ENCODE assay signal across 36 mouse cellular contexts in genomic region chr2:93613020-93613419, GRCm38 (mm10). TPM values are rescaled to one million over a fixed set of nuclear protein-coding genes. Genes with fewer than 3 reads are reported as not detected.
"Had no signal": no experiment of that assay in that cellular context is flagged by ENCODE, and none has a peak within 500 bp of the region (broad histone marks: within the 10 kb centered on the region; RNA-seq: fewer than 3 reads in every experiment).

No protein-coding gene starts in this region.

- H3K9me3 ChIP-seq: heart, embryonic 10.5 days; heart, embryonic 12.5 days; hindbrain, embryonic 13.5 days; hindbrain, embryonic 15.5 days; limb, embryonic 10.5 days; limb, embryonic 12.5 days; liver, embryonic 13.5 days had no signal

- DNase-seq: forebrain, postnatal 0 days; gastrocnemius, postnatal 25 days; heart, adult 18-20 months; heart, postnatal 10 days; heart, postnatal 36 days; kidney, adult 18-20 months; kidney, adult 8-10 months; kidney, postnatal 10 days; kidney, postnatal 25 days; kidney, postnatal 4 days; liver, embryonic 13.5 days had no signal

- H3K27ac ChIP-seq: heart, embryonic 10.5 days; hindbrain, embryonic 13.5 days; hindbrain, embryonic 15.5 days; hindbrain, postnatal 0 days; layer of hippocampus, adult 2 months; left cerebral cortex, adult 2 months; limb, embryonic 12.5 days; liver, embryonic 13.5 days had no signal

- H3K27me3 ChIP-seq: hindbrain, embryonic 13.5 days; hindbrain, embryonic 15.5 days; liver, embryonic 13.5 days had no signal

- H3K4me1 ChIP-seq: hindbrain, embryonic 13.5 days; hindbrain, embryonic 15.5 days; liver, embryonic 13.5 days had no signal

- H3K36me3 ChIP-seq: heart, embryonic 10.5 days; heart, embryonic 12.5 days; hindbrain, embryonic 13.5 days; hindbrain, embryonic 15.5 days; limb, embryonic 10.5 days; limb, embryonic 12.5 days; liver, embryonic 13.5 days had no signal

- ATAC-seq: forebrain, postnatal 0 days; hindbrain, postnatal 0 days had no signal

- H3K4me3 ChIP-seq: heart, embryonic 10.5 days; heart, embryonic 12.5 days; hindbrain, embryonic 13.5 days; hindbrain, embryonic 15.5 days; layer of hippocampus, adult 2 months; left cerebral cortex, adult 2 months; limb, embryonic 10.5 days; limb, embryonic 12.5 days; liver, embryonic 13.5 days had no signal

- H3K4me2 ChIP-seq: heart, embryonic 12.5 days; hindbrain, embryonic 13.5 days; hindbrain, embryonic 15.5 days; limb, embryonic 12.5 days; liver, embryonic 13.5 days had no signal

- H3K9ac ChIP-seq: forebrain, postnatal 0 days; heart, embryonic 12.5 days; hindbrain, embryonic 13.5 days; hindbrain, embryonic 15.5 days; limb, embryonic 12.5 days; liver, embryonic 13.5 days had no signal

RNA-seq across cellular contexts. Expression of gene Alx4, which starts 29.2 kb away (rescaled TPM):
- total RNA-seq: granulocyte monocyte progenitor cell, adult 5-6 weeks; hematopoietic stem cell, adult 5-6 weeks had no signal

RNA-seq across cellular contexts. Expression of gene Gm10803, which starts 52.7 kb away (rescaled TPM):
- total RNA-seq: forebrain, postnatal 0 days; gastrocnemius, adult 18-20 months; gastrocnemius, adult 8-10 months; gastrocnemius, postnatal 25 days; gastrocnemius, postnatal 4 days; granulocyte monocyte progenitor cell, adult 5-6 weeks; heart, adult 18-20 months; heart, adult 8-10 months; heart, postnatal 10 days; heart, postnatal 36 days; hematopoietic stem cell, adult 5-6 weeks; hindbrain, postnatal 0 days; layer of hippocampus, adult 2 months; layer of hippocampus, postnatal 10 days; layer of hippocampus, postnatal 25 days; left cerebral cortex, adult 2 months; left cerebral cortex, postnatal 14 days; left cerebral cortex, postnatal 36 days had no signal
- polyA plus RNA-seq: forebrain, postnatal 0 days; heart, embryonic 10.5 days; heart, embryonic 12.5 days; heart, embryonic 14.5 days; heart, embryonic 16.5 days; hindbrain, embryonic 11.5 days; hindbrain, embryonic 13.5 days; hindbrain, embryonic 15.5 days; hindbrain, postnatal 0 days; intestine, embryonic 14.5 days; kidney, embryonic 14.5 days; kidney, embryonic 16.5 days; limb, embryonic 10.5 days; limb, embryonic 12.5 days; liver, embryonic 13.5 days had no signal
